Mouse (Mus musculus) liver, postnatal 0 days (tissue): Measurements from ENCODE around the gene Dcaf12. TPM values are rescaled to one million over a fixed set of nuclear protein-coding genes. Genes with fewer than 3 reads are reported as not detected.

Experiments used
- ATAC-seq: fragments of 200-750 bp; cut with Nextera tagmentation; 2 replicates; pipeline ENCODE4 v1.8.0; 2017; ENCODE audit warnings: mild to moderate bottlenecking, moderate library complexity
- DNase-seq: peaks from one replicate; pipeline ENCODE4 v3.0.0-alpha.2; 2016
- H3K27ac ChIP-seq: fragments of 300-500 bp; sonication (generic); 2 replicates; pipeline ENCODE4 v1.5.1; 2014; ENCODE audit warnings: antibody characterized with exemption, moderate library complexity, mild to moderate bottlenecking, low read depth
- H3K27me3 ChIP-seq: fragments of 300-500 bp; sonication (generic); 2 replicates; pipeline ENCODE4 v1.6.1; 2014; ENCODE audit warnings: low read length, control low read depth, mixed read lengths; ENCODE audit not compliant: insufficient read depth
- H3K36me3 ChIP-seq: fragments of 300-500 bp; sonication (generic); replicated peaks from 2 replicates; pipeline ENCODE4 v1.6.1; 2014; ENCODE audit warnings: mild to moderate bottlenecking, control low read depth, low read length, moderate library complexity, mixed read lengths; ENCODE audit not compliant: insufficient read depth
- H3K4me1 ChIP-seq: fragments of 300-500 bp; sonication (generic); 2 replicates; pipeline ENCODE4 v1.6.1; 2014; ENCODE audit warnings: antibody characterized with exemption, mild to moderate bottlenecking, control low read depth; ENCODE audit not compliant: insufficient read depth
- H3K4me2 ChIP-seq: fragments of 300-500 bp; sonication (generic); 2 replicates; pipeline ENCODE4 v1.6.1; 2014; ENCODE audit warnings: low read depth, mild to moderate bottlenecking, low read length, moderate library complexity, mixed read lengths
- H3K4me3 ChIP-seq: fragments of 300-500 bp; sonication (generic); 2 replicates; pipeline ENCODE4 v1.5.1; 2014; ENCODE audit warnings: low read depth, low read length
- H3K9ac ChIP-seq: fragments of 300-500 bp; sonication (generic); replicated peaks from 2 replicates; pipeline ENCODE4 v1.6.1; 2014; ENCODE audit warnings: mild to moderate bottlenecking, moderate library complexity
- H3K9me3 ChIP-seq: fragments of 300-500 bp; sonication (generic); 2 replicates; pipeline ENCODE4 v1.6.1; 2016; ENCODE audit warnings: mild to moderate bottlenecking, control low read depth, low read length, mixed read lengths
- CTCF ChIP-seq: sonication (generic); IDR thresholded peaks from 2 replicates; pipeline ENCODE4 v1.5.1; 2016; ENCODE audit warnings: antibody characterized with exemption, low read depth
- EP300 ChIP-seq: IDR thresholded peaks from 2 replicates; pipeline ENCODE4 v1.6.1; 2016; ENCODE audit warnings: antibody characterized with exemption, low read depth, mild to moderate bottlenecking
- WGBS: fragments of 180-500 bp; shearing (Covaris S2); extraction: QIAGEN DNeasy Blood & Tissue Kit; methylation state at CpG from one replicate; pipeline ENCODE4 v1.1.7; 2014; ENCODE audit not compliant: insufficient replicate concordance; 5-methylcytosine and 5-hydroxymethylcytosine counted together
- polyA plus RNA-seq: library from polyadenylated mRNA; unstranded; fragments of >200 nt; fragmentation: Nextera tagmentation; extraction: Ambion mirVana; gene quantifications from 2 replicates; pipeline ENCODE4 v1.2.1, GENCODE M21; 2015

Dcaf12 gene
- polyA plus RNA-seq, 1 experiment from 2014 or later, result 39.6 TPM

GRCm38 (mm10) chr4:41352758-41353157 lies 38.1 kb upstream of the Dcaf12 start:
- peak overlapping the region; percentile 26 for H3K27ac ChIP-seq
- DNase-seq (no peak), ATAC-seq (peak; percentile 35)
- H3K27me3 ChIP-seq, result no peaks in the 10 kb centered on the region
- no peak overlapping the region for H3K9ac ChIP-seq
- H3K4me2 ChIP-seq, result no peak overlapping the region
- peaks cover 6% of the 10 kb centered on the region; the same call in 1 of the 2 replicates for H3K36me3 ChIP-seq
- TF ChIP-seq EP300 (peak; percentile 48), CTCF (no peak)
- no peaks in the 10 kb centered on the region for H3K9me3 ChIP-seq
- WGBS, result 67% methylated on average over 4 of the region's 4 CpGs
- H3K4me3 ChIP-seq, result no peak overlapping the region
- H3K4me1 ChIP-seq, result peaks cover 15% of the 10 kb centered on the region

- peaks cover 8% of the 10 kb centered on the region for H3K4me1 ChIP-seq
- ATAC-seq (peak; percentile 54), DNase-seq (no peak)
- peak overlapping the region; percentile 91 for H3K4me3 ChIP-seq
- peak overlapping the region; percentile 98 for H3K27ac ChIP-seq
- TF ChIP-seq EP300 (no peak), CTCF (no peak)
- peak overlapping the region; percentile 89 for H3K9ac ChIP-seq
- WGBS, result 2% methylated on average over 27 of the region's 28 CpGs
- peak overlapping the region; percentile 71 for H3K4me2 ChIP-seq
- no peaks in the 10 kb centered on the region for H3K27me3 ChIP-seq
- no peaks in the 10 kb centered on the region for H3K9me3 ChIP-seq
- peaks cover 3% of the 10 kb centered on the region; the same call in 1 of the 2 replicates for H3K36me3 ChIP-seq
Measured at GRCm38 (mm10) chr4:41349199-41349591, 34.5 kb upstream of the Dcaf12 start.

- Histone ChIP-seq H3K4me3 (peak within 1 kb of the TSS; percentile 91), H3K4me2 (peak within 1 kb of the TSS; percentile 71), H3K36me3 (peaks cover 3% of the 10 kb centered on the region; the same call in 1 of the 2 replicates), H3K9me3 (no peaks in the 10 kb centered on the region), H3K27me3 (no peaks in the 10 kb centered on the region), H3K9ac (peak within 1 kb of the TSS; percentile 89), H3K27ac (peak within 1 kb of the TSS; percentile 98), H3K4me1 (peaks cover 8% of the 10 kb centered on the region)
- TF ChIP-seq EP300 (no peak), CTCF (no peak)
- ATAC-seq (peak; percentile 93), DNase-seq (peak; percentile 96)
- WGBS, result under 1% methylated on average over 31 of the region's 31 CpGs
Measured at GRCm38 (mm10) chr4:41348584-41349198, 34.0 kb upstream of the Dcaf12 start, which contains the start of gene Ubap1. Gene Ubap1 (plus strand): TSS chr4:41348996.

GRCm38 (mm10) chr4:41347839-41348238 lies 33.1 kb upstream of the Dcaf12 start:
- Histone ChIP-seq H3K9ac (peak overlapping the region; percentile 39; the same call in 1 of the 2 replicates), H3K9me3 (no peaks in the 10 kb centered on the region), H3K4me2 (peak overlapping the region; percentile 71), H3K4me1 (peaks cover 8% of the 10 kb centered on the region), H3K36me3 (peaks cover 3% of the 10 kb centered on the region; the same call in 1 of the 2 replicates), H3K4me3 (peak overlapping the region; percentile 91), H3K27ac (peak overlapping the region; percentile 98), H3K27me3 (no peaks in the 10 kb centered on the region)
- DNase-seq (peak; percentile 43), ATAC-seq (no peak)
- WGBS, result 19% methylated on average over 5 of the region's 5 CpGs
- TF ChIP-seq CTCF, result no peak
- TF ChIP-seq EP300, result no peak

GRCm38 (mm10) chr4:41346011-41346410 lies 31.3 kb upstream of the Dcaf12 start:
- DNase-seq, result no peak
- Histone ChIP-seq H3K4me3 (no peak overlapping the region), H3K4me1 (peaks cover 8% of the 10 kb centered on the region), H3K4me2 (no peak overlapping the region), H3K9me3 (no peaks in the 10 kb centered on the region), H3K36me3 (no peaks in the 10 kb centered on the region), H3K27ac (no peak overlapping the region; the same call in 1 of the 2 replicates), H3K27me3 (no peaks in the 10 kb centered on the region), H3K9ac (no peak overlapping the region)
- no peak for TF ChIP-seq EP300
- 53% methylated on average over 2 of the region's 2 CpGs for WGBS
- no peak for ATAC-seq

- Histone ChIP-seq H3K4me2 (no peak overlapping the region), H3K27ac (no peak overlapping the region), H3K9me3 (no peaks in the 10 kb centered on the region), H3K4me3 (no peak overlapping the region), H3K27me3 (no peaks in the 10 kb centered on the region), H3K9ac (no peak overlapping the region), H3K4me1 (peaks cover 6% of the 10 kb centered on the region), H3K36me3 (no peaks in the 10 kb centered on the region)
- DNase-seq (no peak), ATAC-seq (no peak)
- 88% methylated on average over 11 of the region's 11 CpGs for WGBS
- no peak for TF ChIP-seq EP300
- TF ChIP-seq CTCF, result peak; percentile 36; the same call in 1 of the 2 replicates
Measured at GRCm38 (mm10) chr4:41340912-41341550, 26.3 kb upstream of the Dcaf12 start.
